Mouse (Mus musculus) lung, postnatal 4 days (tissue): ENCODE measurements at regions not wholly inside any gene's neighbourhood (a gene's known extent, or its start where the extent isn't known, plus 50 kb on each side); places are given as distances from the start of the nearest gene placed in this dataset.
"Not testable (repeated sequence)": the region's sequence is repeated elsewhere in the genome, so short reads cannot be mapped to it uniquely, and the experiment has no call there.

Experiments used
- DNase-seq, 2 experiments: peaks; one replicate each; pipeline ENCODE4 v3.0.0; 2021

DNA sequence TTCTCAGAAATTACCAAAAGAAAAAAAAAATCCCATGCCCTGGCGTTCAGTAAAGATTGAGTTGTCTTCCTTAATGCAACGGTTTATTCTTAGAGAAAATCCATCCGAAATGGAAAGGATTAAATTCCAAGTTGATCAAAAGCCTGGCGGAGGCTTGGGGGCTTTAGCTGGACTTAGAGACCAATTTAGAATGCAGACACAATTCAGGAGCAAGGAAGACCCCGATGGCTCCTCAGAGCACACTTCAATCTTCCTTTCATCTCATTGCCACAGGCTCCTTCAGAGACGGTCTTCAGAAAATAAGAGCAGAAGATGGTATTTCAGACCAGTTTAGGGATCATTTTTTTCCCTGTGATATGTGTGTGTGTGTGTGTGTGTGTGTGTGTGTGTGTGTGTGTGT, 171.8 kb downstream of the Ankrd50 start:
- no peak for DNase-seq

DNA sequence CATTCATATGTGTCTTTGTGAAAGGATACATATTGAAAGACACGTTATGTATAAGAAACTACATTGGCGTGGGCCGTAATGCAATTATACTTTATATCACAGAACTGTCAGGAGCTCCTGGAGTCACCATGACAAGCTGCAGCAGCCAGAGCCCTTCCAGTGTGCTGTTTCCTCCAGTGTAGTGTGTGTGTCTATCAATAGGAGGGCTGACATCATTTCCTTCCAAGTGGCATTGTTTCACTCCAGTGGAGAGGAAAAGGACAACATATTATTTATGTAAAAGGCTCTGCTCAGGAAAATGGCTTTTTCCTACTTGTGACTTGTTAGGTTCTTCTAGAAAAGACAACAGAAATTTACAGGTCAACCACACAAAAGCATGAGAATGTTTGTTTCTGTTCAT, 172.5 kb downstream of the Ankrd50 start:
- DNase-seq, result peak; percentile 29 to 45

- DNase-seq, result peak; percentile 18 to 44
Measured at GRCm38 (mm10) chr3:38299898-38300751, 184.5 kb downstream of the Ankrd50 start.

GRCm38 (mm10) chr3:38299236-38299897, 185.3 kb downstream of the Ankrd50 start:
- DNase-seq, result peak; percentile 23 to 60

- no peak for DNase-seq
Measured at GRCm38 (mm10) chr3:38297499-38297898, 187.1 kb downstream of the Ankrd50 start.

DNA sequence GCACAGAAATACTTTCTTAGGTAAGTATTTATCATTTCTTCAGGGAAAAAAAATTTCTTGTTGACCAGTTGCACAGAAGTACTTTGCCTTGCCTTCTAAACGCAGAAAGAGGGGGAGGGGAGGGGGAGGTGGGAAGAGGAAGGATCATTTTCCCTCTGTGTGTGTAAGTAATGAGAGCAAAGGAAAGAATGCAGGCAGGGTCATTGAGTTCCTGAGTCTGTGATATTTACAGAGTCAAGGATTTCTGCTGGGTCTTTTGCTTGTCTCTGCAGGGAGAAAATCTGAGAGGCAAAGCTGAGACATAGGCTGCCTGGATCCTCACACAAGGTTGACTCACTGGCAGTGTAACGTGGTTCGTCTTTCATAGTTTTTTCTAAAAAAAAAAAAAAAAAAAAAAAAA, 195.6 kb downstream of the Ankrd50 start:
- DNase-seq, result no peak

- DNase-seq, result peak; percentile 49 to 69
Measured at GRCm38 (mm10) chr3:38283687-38284124, 200.9 kb downstream of the Ankrd50 start.

- no peak for DNase-seq
Measured at GRCm38 (mm10) chr3:38282891-38283290, 201.8 kb downstream of the Ankrd50 start.

DNA sequence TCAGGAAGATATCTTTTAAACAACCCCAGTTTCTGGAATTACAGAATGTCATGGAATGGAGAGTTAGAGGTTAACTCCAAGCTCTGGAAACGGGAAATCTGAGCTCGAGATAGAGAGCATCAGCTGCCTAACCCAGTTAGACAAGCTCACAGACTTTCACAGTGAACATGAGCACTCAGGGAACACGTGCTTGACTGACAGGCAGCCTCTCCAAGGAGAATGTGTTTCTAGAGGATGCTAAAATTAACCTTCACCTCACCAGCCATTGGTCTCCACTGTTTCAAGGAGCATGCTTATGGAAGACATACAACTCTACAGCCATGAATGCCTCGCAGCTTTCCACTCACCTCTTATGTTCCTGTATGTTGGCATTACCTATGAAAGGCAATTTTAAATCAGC, 203.0 kb downstream of the Ankrd50 start:
- no peak for DNase-seq

DNA sequence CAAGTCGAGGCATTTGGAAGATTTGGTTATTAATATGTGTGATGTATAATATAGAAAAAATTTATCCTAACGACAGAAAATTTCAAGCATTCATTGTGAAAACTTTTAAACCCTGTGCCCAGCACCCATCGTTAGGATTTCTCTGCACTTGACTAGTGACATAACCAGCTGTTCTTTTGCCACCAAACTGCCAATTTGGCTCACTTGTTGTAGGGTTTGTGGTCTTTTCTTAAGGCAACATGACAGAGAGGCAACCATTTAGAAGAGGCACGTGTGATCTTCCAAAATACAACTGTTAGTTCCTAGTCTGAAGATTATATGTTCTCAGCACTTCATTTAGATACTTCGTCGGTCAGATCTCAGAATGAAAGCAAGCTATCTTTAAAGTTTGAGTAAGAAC, 203.8 kb downstream of the Ankrd50 start:
- no peak for DNase-seq

- no peak for DNase-seq
Measured at GRCm38 (mm10) chr3:38280105-38280504, 204.5 kb downstream of the Ankrd50 start.

DNA sequence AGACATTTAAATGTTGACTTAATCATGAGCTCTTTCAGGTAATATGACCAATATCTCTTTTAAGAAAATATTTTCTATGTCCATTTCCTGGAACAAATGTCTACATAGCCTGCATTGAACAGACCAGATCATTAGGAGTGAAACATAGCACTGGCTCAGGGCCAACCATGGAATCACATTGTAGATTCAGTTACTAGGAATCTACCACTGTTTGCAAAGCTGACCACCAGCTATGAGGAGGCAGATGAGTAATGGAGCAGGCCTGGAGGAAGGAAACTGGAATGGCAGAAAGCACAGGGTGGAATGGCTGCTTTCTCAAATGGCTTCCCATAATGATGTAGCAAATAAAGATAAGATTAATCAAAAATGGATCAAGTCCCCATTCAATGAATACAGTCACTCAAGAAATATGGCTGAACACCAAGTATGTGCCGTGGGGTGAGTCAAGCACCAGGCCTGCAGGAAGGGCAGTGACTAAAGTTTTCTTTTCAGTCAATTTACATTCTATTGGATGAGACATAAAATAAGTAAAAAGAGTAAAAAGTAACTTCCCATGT, 207.6 kb downstream of the Ankrd50 start:
- no peak for DNase-seq

DNA sequence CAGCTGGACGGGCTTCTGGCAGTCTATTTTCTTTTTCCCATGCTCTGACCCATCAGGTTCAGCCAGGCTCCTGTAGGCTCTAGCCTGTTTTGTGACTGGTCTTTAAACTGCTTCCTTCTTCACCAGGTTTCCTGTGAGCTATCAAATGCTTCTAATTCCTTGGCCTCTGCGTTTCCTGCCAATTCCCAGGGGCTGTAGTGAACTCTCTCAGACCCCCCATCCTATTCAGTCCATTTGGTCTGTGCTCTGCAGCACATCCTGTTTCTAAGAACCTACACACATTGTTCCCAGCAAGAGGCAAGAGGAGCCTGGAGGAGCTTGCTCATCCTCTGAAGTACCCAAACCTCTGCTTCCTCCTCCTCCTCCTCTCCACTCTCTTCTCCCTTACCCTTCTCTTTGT, 209.3 kb downstream of the Ankrd50 start:
- DNase-seq, result peak; percentile 14 to 27

- no peak for DNase-seq
Measured at GRCm38 (mm10) chr3:38270742-38271141, 213.9 kb downstream of the Ankrd50 start.

- DNase-seq, result no peak
Measured at GRCm38 (mm10) chr3:38268226-38268625, 216.4 kb downstream of the Ankrd50 start.

DNA sequence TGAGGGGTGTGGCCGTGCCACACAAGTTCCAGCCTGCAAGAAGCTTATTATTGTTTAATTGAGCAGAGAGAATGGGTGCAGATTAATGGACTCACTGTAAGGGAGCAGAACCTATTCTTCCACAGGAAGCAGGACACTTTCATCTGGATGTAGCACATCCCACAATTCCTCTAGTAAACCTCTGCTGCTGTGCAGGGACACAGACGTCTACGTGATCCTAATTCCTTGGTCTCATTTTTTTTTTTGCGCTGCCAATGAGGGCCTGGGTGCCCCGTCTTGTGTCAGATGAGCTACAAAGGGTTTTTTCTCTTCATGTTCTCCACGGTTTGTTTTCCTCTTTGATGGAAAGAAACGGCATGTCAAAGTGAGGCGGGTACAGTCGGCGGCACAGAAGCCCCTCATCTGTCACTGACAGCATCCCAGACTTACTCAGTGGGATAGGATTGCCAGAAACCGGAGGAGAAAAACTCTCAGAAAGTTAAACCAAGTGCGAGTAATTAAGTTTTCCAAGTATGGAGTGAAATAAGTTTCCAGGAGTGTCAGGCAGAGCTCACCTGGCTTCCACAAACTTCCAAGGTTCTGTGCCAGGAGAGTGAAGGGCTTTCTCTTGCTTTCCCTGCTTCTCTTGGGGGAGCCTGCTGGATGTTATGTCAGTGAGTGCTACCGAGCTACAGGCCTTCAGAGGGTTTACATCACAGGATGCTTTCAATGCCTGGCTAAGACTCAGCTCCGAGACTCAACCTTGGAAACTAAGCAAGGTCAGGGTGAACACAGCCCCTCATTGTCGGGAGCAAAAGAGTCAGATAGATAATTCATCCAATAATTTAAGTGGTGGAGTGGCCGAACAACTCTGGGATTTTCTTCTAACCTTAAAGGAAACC, 221.1 kb downstream of the Ankrd50 start:
- no peak for DNase-seq

DNA sequence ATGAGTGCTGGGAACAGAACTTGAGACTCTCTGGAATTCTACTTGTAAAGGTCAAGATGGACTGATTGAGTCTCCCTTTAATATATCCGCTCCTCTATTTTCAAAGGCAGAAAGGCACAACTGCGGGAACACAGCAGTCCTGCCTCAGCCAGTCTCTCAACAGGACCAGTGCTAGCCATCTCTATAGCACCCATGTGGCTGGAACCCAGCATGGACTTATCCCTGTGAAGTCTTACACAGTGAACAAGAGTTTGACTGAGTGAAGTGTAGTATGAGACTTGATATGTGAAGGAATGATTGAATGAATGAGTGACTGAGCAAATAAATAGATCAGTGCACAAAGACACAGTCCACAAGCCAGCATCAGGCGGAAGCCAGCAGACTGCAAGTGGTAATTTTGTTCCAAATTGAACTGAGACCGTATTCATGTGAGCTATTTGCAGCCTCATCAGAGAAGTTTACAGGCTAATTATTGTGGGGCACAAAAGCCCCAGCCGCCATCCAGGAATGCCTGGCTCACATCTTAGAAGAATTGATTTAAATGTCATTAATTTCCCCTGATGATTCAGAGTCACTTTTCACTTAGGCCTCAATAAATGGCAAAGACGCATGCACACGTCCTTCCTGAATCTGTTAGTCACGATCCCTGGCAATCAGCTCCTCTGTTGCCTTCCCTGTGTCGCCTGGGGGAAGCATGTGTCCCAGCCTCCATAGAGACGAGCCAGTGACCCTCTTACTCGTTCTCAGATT, 223.1 kb downstream of the Ankrd50 start:
- DNase-seq, result no peak

DNA sequence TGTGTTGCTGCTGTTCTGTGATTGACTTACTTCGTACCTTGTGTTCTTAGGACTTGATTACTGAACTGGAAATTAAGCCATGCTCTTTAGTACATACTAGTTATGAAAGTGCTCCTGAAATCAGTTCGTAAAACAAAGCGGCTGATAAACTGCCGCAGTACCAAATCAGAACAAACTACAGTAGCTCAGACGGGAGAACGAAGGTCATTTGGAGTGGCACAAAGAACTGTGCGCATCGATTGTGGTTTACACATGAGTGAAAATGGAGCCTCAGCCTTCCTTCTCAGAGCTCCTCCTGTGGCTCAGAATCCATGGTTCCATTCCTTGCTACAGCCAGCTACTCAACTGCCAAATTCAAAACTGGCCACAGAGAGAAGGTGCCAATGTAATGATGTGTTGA, 225.4 kb downstream of the Ankrd50 start:
- not testable (repeated sequence) for DNase-seq

- no peak for DNase-seq
Measured at GRCm38 (mm10) chr3:38257843-38258290, 226.8 kb downstream of the Ankrd50 start.

DNA sequence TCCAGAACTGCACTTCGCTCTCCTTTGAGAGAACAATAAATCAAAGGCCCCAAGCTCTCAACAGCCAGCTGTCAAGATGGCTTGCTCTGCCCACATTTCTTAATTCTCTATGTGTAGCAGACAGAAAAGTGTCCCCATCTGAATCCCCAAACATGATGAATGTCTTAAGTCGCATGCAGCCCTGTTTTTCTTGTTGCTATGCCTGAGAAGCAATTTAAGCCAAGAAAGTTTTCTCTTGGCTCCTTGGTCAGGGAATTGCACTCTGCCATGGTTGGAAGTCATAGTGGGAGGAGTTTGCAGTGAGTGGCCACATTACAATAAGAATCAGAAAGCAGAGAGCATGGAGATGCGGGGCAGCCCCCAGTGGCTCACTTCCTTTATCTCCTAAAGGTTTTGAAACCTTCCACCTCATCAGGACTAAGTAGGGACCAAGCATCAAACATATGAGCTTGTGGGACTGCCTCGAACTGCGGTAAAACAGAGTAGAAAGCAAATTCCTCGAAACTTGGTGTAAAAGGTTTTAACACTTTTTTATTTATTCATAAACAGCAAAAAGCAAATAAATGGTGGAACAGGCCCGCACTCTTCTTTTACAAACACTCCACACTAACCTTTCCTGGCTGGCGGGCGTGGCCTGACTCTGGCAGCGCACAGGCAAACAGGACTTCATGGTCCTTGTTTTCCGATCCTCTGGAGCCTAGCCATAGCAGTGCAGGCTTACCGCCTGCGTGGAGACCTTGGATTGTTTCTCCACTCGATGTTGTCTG, 227.4 kb downstream of the Ankrd50 start:
- DNase-seq, result peak in 1 of 2 experiments; percentile 35

- DNase-seq, result peak in 1 of 2 experiments; percentile 64
Measured at GRCm38 (mm10) chr3:38255674-38256073, 229.0 kb downstream of the Ankrd50 start.
